Mouse (Mus musculus) MEL (cell line): ENCODE measurements around the gene Plk3. TPM values are rescaled to one million over a fixed set of nuclear protein-coding genes. Genes with fewer than 3 reads are reported as not detected.
A peak's percentile ranks its signal among the peaks of the same experiment; 100 is the strongest.

Experiments used
- DNase-seq: peaks from one replicate; pipeline ENCODE4 v3.0.0; 2011; ENCODE audit warnings: low read depth, low spot score
- H3K27ac ChIP-seq: 2 replicates; pipeline ENCODE4 v1.5.1; 2012; ENCODE audit warnings: low read depth, mild to moderate bottlenecking, control low read depth, low read length, moderate library complexity; ENCODE audit not compliant: control insufficient read depth
- H3K27me3 ChIP-seq, 2 experiments: fragments of 150-350 bp in 1 of 2; sonication (generic) in 1 of 2; 2 replicates each; pipeline ENCODE4 v1.6.1; 2012; ENCODE audit warnings: low read length in 2 of 2, mild to moderate bottlenecking in 2 of 2, improper control_type of control experiment in 1 of 2, moderate library complexity in 1 of 2; ENCODE audit not compliant: insufficient read depth in 2 of 2, control insufficient read depth in 1 of 2
- H3K36me3 ChIP-seq, 2 experiments: 2 replicates each; pipeline ENCODE4 v1.6.1; 2012 to 2014; ENCODE audit warnings: low read length in 2 of 2, improper control_type of control experiment in 1 of 2, inconsistent platforms in 1 of 2, mild to moderate bottlenecking in 1 of 2; ENCODE audit not compliant: insufficient read depth in 2 of 2, control insufficient read depth in 1 of 2
- H3K4me1 ChIP-seq, 2 experiments: fragments of 150-350 bp in 1 of 2; sonication (generic) in 1 of 2; 2 replicates each; pipeline ENCODE4 v1.6.1; 2012; ENCODE audit warnings: low read length in 2 of 2, improper control_type of control experiment in 1 of 2, mild to moderate bottlenecking in 1 of 2; ENCODE audit not compliant: insufficient read depth in 2 of 2, control insufficient read depth in 1 of 2
- H3K4me3 ChIP-seq, 2 experiments: fragments of 150-350 bp in 1 of 2; sonication (generic) in 1 of 2; 2 replicates each; pipeline ENCODE4 v1.5.1; 2012; ENCODE audit warnings: low read depth in 2 of 2, low read length in 2 of 2, mild to moderate bottlenecking in 2 of 2, moderate library complexity in 2 of 2, control low read depth in 1 of 2, improper control_type of control experiment in 1 of 2; ENCODE audit not compliant: control insufficient read depth in 1 of 2, insufficient read depth in 1 of 2
- H3K79me2 ChIP-seq: 2 replicates; pipeline ENCODE4 v1.6.1; 2012; ENCODE audit warnings: mild to moderate bottlenecking, low read length, moderate library complexity; ENCODE audit not compliant: control insufficient read depth, poor library complexity, insufficient read depth
- H3K9ac ChIP-seq: 2 replicates; pipeline ENCODE4 v1.6.1; 2012; ENCODE audit warnings: low read depth, mild to moderate bottlenecking, control low read depth, low read length, moderate library complexity; ENCODE audit not compliant: control insufficient read depth, poor library complexity, severe bottlenecking
- H3K9me3 ChIP-seq: fragments of 150-350 bp; sonication (generic); replicated peaks from 2 replicates; pipeline ENCODE4 v1.6.1; 2012; ENCODE audit warnings: mild to moderate bottlenecking, low read length, improper control_type of control experiment, moderate library complexity; ENCODE audit not compliant: insufficient read depth
- CHD1 ChIP-seq: IDR thresholded peaks from 2 replicates; pipeline ENCODE4 v1.6.1; 2012; ENCODE audit warnings: low read depth, mild to moderate bottlenecking, inconsistent platforms, low read length, improper control_type of control experiment
- CTCF ChIP-seq, 3 experiments: IDR thresholded peaks in 2 of 3; conservative IDR thresholded peaks in 1 of 3; 2 replicates each; pipeline ENCODE4 v1.5.1; 2011 to 2012; ENCODE audit warnings: low read length in 3 of 3, low read depth in 2 of 3, mild to moderate bottlenecking in 2 of 3, improper control_type of control experiment in 1 of 3, inconsistent platforms in 1 of 3, mixed read lengths in 1 of 3, moderate library complexity in 1 of 3; ENCODE audit not compliant: control insufficient read depth in 1 of 3, insufficient read depth in 1 of 3, poor library complexity in 1 of 3, severe bottlenecking in 1 of 3
- ELF1 ChIP-seq: IDR thresholded peaks from 2 replicates; pipeline ENCODE4 v1.6.1; 2014; ENCODE audit warnings: low read depth, mild to moderate bottlenecking, inconsistent platforms, low read length, improper control_type of control experiment, moderate library complexity
- EP300 ChIP-seq, 2 experiments: IDR thresholded peaks; 2 replicates each; pipeline ENCODE4 v1.6.1; 2011; ENCODE audit warnings: improper control_type of control experiment in 2 of 2, low read length in 2 of 2, low read depth in 1 of 2, mild to moderate bottlenecking in 1 of 2
- ETS1 ChIP-seq: IDR thresholded peaks from 2 replicates; pipeline ENCODE4 v1.6.1; 2012; ENCODE audit warnings: low read depth, mild to moderate bottlenecking, inconsistent platforms, low read length, improper control_type of control experiment, moderate library complexity
- GABPA ChIP-seq: IDR thresholded peaks from 2 replicates; pipeline ENCODE4 v1.6.1; 2012; ENCODE audit warnings: low read depth, mild to moderate bottlenecking, inconsistent platforms, low read length, improper control_type of control experiment, moderate library complexity
- GATA1 ChIP-seq: IDR thresholded peaks from 2 replicates; pipeline ENCODE4 v1.6.1; 2011; ENCODE audit warnings: low read depth, low read length, improper control_type of control experiment
- HCFC1 ChIP-seq: IDR thresholded peaks from 2 replicates; pipeline ENCODE4 v1.6.1; 2012; ENCODE audit warnings: low read depth, mild to moderate bottlenecking, inconsistent platforms, low read length, improper control_type of control experiment, moderate library complexity
- MAFK ChIP-seq: IDR thresholded peaks from 2 replicates; pipeline ENCODE4 v1.6.1; 2011; ENCODE audit warnings: low read depth, mild to moderate bottlenecking, low read length, improper control_type of control experiment, borderline replicate concordance
- MAZ ChIP-seq: IDR thresholded peaks from 2 replicates; pipeline ENCODE4 v1.6.1; 2012; ENCODE audit warnings: low read depth, mild to moderate bottlenecking, inconsistent platforms, low read length, improper control_type of control experiment
- MXI1 ChIP-seq: IDR thresholded peaks from 2 replicates; pipeline ENCODE4 v1.6.1; 2011; ENCODE audit warnings: mild to moderate bottlenecking, low read depth, low read length, improper control_type of control experiment
- MYB ChIP-seq: IDR thresholded peaks from 2 replicates; pipeline ENCODE4 v1.6.1; 2011; ENCODE audit warnings: mild to moderate bottlenecking, low read depth, low read length, improper control_type of control experiment
- MYC ChIP-seq: IDR thresholded peaks from 2 replicates; pipeline ENCODE4 v1.6.1; 2011; ENCODE audit warnings: low read depth, mild to moderate bottlenecking, low read length, improper control_type of control experiment, moderate library complexity
- NELFE ChIP-seq: IDR thresholded peaks from 2 replicates; pipeline ENCODE4 v1.6.1; 2011; ENCODE audit warnings: low read depth, low read length, improper control_type of control experiment
- POLR2A ChIP-seq, 2 experiments: IDR thresholded peaks; 2 replicates each; pipeline ENCODE4 v1.6.1; 2011 to 2012; ENCODE audit warnings: low read length in 2 of 2, mild to moderate bottlenecking in 2 of 2, control low read depth in 1 of 2, improper control_type of control experiment in 1 of 2, low read depth in 1 of 2, moderate library complexity in 1 of 2; ENCODE audit not compliant: control insufficient read depth in 1 of 2, insufficient read depth in 1 of 2, poor library complexity in 1 of 2
- POLR2AphosphoS5 ChIP-seq: IDR thresholded peaks from 2 replicates; pipeline ENCODE4 v1.6.1; 2012; ENCODE audit warnings: low read depth, borderline replicate concordance, mild to moderate bottlenecking, inconsistent platforms, low read length, moderate library complexity, mixed read lengths
- RAD21 ChIP-seq: IDR thresholded peaks from 2 replicates; pipeline ENCODE4 v1.6.1; 2011; ENCODE audit warnings: mild to moderate bottlenecking, low read depth, low read length, improper control_type of control experiment
- SIN3A ChIP-seq: IDR thresholded peaks from 2 replicates; pipeline ENCODE4 v1.6.1; 2012; ENCODE audit warnings: low read length, improper control_type of control experiment, inconsistent platforms
- TAL1 ChIP-seq: IDR thresholded peaks from 2 replicates; pipeline ENCODE4 v1.6.1; 2012; ENCODE audit warnings: mild to moderate bottlenecking, inconsistent platforms, low read length, moderate library complexity, mixed read lengths
- TCF12 ChIP-seq: IDR thresholded peaks from 2 replicates; pipeline ENCODE4 v1.6.1; 2014; ENCODE audit warnings: low read depth, mild to moderate bottlenecking, inconsistent platforms, low read length, improper control_type of control experiment, moderate library complexity
- ZNF384 ChIP-seq: IDR thresholded peaks from 2 replicates; pipeline ENCODE4 v1.6.1; 2012; ENCODE audit warnings: low read depth, mild to moderate bottlenecking, inconsistent platforms, low read length, improper control_type of control experiment
- polyA plus RNA-seq, 2 experiments: library from polyadenylated mRNA; stranded (reverse) in 1 of 2; unstranded in 1 of 2; fragments of >175 nt in 1 of 2; fragments of >200 nt in 1 of 2; gene quantifications; 2 replicates each; pipeline versions ENCODE4 v1.2.1 to v1.2.4; 2012; ENCODE audit warnings: low replicate concordance in 2 of 2, low read depth in 1 of 2; ENCODE audit not compliant: insufficient read length in 2 of 2, insufficient read depth in 1 of 2, missing spikeins in 1 of 2
- total RNA-seq: library from RNA; depleted of rRNA; stranded (reverse); fragments of 300-350 nt; gene quantifications from 2 replicates; pipeline ENCODE4 v1.2.3, GENCODE M21; 2012

Plk3 gene
- total and polyA plus RNA-seq, 3 experiments, result 5.3 to 13.8 TPM; not detected in 1

DNA sequence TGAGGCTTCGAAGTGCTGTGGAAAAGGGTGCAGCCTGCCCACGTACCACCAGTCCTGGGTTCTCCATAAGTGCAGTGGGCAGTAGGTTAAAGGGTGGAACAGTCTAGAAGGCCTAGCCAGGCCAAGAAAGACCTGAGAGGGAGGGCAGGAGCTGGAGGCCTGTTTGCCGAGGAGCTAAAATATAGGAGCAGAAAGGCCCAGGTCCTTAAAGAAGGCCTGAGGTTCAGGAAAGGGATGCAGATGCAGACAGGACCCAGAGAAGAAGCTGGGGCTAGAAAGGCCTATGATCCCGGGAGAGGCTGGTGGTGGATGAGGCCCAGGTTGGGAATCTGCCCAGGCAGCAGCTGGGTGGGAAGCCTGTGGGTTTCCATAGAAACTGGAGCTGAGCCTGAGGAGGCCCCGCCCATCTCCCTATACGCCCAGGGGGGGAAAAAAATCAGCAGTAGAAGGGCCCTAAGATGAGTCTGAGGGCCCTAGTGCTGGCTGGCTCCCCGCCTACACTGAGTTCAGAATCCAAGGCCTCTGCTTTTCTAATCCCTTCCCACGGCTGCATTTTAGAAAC lies 8.3 kb downstream of the Plk3 start, which contains the start of gene Btbd19:
Gene Btbd19, minus strand, starts transcription at position 378 of the 562 bp plus-strand sequence.
- Histone ChIP-seq H3K9ac (peak within 1 kb of the TSS; percentile 83), H3K27me3 (no peaks in the 10 kb centered on the region), H3K4me3 (peak within 1 kb of the TSS; percentile 32 to 54), H3K9me3 (no peaks in the 10 kb centered on the region), H3K4me1 (peaks cover 5 to 36% of the 10 kb centered on the region in 2 experiments), H3K79me2 (peaks cover 5% of the 10 kb centered on the region; the same call in 1 of the 2 replicates), H3K36me3 (peaks cover 0 to 30% of the 10 kb centered on the region in 2 experiments; a peak in 2 of 4 replicates), H3K27ac (peak within 1 kb of the TSS; percentile 100)
- peak; percentile 76 for DNase-seq
- TF ChIP-seq SIN3A (peak; percentile 55; the same call in 1 of the 2 replicates), ETS1 (peak; percentile 11; the same call in 1 of the 2 replicates), GABPA (no peak), RAD21 (no peak), ZNF384 (peak; percentile 68), CHD1 (0 out of 2 replicates have a peak, but pooled peaks have one; percentile 94), POLR2AphosphoS5 (no peak), MXI1 (peak; percentile 36; the same call in 1 of the 2 replicates)

DNA sequence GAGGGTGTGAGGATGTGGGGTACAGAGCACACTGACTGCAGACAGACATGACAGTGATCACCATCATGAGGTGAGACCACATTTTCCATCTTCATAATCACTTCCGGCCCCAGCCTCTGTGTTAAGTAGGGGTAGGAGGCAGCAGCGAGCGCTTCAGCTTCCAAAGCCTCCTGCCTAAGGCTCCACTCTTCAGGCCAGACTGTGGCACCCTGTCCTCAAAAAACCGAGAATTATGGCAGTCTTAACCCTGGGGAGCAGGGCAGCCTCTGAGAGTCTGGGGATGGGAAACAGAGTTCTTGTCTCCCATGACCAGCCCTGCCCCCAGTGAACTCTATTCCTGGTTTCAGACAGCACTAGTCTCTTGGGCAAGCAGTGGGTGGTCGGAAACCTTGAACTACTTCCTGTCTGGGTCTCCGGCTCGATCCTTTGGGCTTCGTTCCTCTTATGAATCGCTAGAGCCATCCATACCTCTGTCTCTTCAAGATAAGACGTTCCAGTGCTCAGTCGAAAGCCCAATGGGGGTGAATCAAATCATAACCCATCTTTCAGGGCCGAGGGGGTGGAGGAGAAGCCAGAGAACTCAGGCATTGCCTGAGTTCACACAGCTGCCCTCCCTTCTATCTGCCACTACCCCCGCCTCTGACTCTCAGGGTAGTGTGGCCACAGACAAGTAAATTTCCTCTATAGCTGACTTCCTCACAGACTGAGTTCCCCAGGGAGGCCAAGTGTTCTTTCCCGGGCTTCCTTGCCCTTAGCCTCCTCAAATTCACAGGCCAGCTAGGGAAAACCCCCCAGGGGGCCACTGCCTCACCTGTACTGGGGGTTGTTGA lies 9.0 kb downstream of the Plk3 start:
- DNase-seq, result peak; percentile 96
- peaks cover 0 to 31% of the 10 kb centered on the region in 2 experiments; a peak in 2 of 4 replicates for H3K36me3 ChIP-seq
- H3K4me1 ChIP-seq, result peaks cover 5 to 36% of the 10 kb centered on the region in 2 experiments
- H3K4me3 ChIP-seq, result peak overlapping the region; percentile 32 to 54
- peak overlapping the region; percentile 83 for H3K9ac ChIP-seq
- peak overlapping the region; percentile 100 for H3K27ac ChIP-seq
- no peaks in the 10 kb centered on the region for H3K9me3 ChIP-seq
- TF ChIP-seq MAZ (peak; percentile 61; the same call in 1 of the 2 replicates), MYC (0 out of 2 replicates have a peak, but pooled peaks have one; percentile 17), ELF1 (peak; percentile 56; the same call in 1 of the 2 replicates), CTCF (IDR thresholded peaks at IDR 0.05 in 2 of 3, conservative IDR thresholded peaks at IDR 0.05 in 1 of 3; ENCODE audit: control insufficient read depth in 1 of 3, insufficient read depth in 1 of 3, low read depth in 2 of 3, low read length in 3 of 3, poor library complexity in 1 of 3, severe bottlenecking in 1 of 3) (no peak), MAFK (no peak; the same call in 1 of the 2 replicates), TCF12 (peak; percentile 67), NELFE (peak; percentile 66), SIN3A (peak; percentile 74; the same call in 1 of the 2 replicates), GATA1 (peak; percentile 83), EP300 (IDR thresholded peaks at IDR 0.05; ENCODE audit: low read depth in 1 of 2, low read length in 2 of 2) (peak; percentile 39 to 77; a peak in 3 of 4 replicates), MYB (no peak), TAL1 (peak; percentile 92), POLR2A (IDR thresholded peaks at IDR 0.05; ENCODE audit: control insufficient read depth in 1 of 2, insufficient read depth in 1 of 2, low read depth in 1 of 2, low read length in 2 of 2, poor library complexity in 1 of 2) (peak in 1 of 2 experiments; percentile 71; a peak in 2 of 4 replicates), HCFC1 (peak; percentile 17; the same call in 1 of the 2 replicates)
- H3K79me2 ChIP-seq, result peaks cover 11% of the 10 kb centered on the region; the same call in 1 of the 2 replicates
- no peaks in the 10 kb centered on the region for H3K27me3 ChIP-seq
